Mouse (Mus musculus) heart, adult 9 months (tissue): ENCODE data around the gene Cep295nl.
"Not testable (repeated sequence)": the region's sequence is repeated elsewhere in the genome, so short reads cannot be mapped to it uniquely, and the experiment has no call there.

ENCODE experiments used
- DNase-seq, 2 experiments: peaks; one replicate each; pipeline ENCODE4 v3.0.0; 2022; ENCODE audit warnings: low spot score in 2 of 2

Cep295nl gene

DNA sequence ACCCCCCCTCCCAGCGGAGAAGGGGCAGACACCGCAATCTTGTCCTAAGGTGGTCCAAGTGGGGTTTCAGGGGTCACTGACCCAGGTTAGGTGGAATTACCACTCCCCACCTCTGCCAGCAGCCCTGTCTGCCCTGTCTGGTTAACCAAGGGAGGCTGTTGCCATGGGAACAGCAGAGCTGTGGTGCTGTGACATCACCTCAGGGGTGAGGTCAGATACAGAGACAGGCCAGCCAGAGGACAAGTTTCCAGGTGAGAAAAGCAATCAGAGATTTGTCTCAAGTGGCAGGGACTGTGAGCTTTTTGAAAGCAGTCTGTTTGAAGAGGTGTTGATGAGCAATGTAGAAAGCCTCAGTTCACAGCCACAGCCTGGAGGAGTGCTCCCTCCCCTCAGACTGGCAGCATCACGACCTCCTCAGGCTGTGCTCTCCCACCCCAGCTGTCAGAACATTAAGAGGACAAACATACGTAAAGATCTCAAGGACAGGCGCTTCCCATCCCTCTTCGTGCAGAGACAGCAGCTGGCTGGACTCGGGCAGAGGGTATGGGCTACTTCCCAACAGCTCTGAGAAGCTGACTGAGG, at the start of gene Cep295nl:
TSS of gene Cep295nl (minus strand) at position 101 of the 582 bp plus-strand sequence.
- no peak for DNase-seq

DNA sequence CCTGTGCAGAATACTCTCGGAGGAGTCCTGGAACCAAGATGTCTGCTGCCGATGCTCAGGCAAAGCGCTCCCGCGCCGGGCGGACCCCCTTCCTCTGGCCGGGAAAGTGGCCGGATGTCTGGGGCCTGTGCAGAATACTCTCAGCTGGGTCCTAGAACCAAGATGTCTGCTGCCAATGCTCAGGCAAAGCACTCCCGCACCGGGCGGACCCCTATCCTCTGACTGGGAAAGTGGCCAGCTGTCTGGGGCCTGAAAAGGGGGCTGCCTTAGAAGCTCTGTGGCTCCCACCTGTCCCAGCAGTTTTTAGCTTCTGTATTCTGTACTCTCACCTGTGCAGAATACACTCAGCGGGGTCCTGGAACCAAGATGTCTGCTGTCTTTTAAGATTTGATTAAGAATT, 45.5 kb upstream of the Cep295nl start:
- DNase-seq, result not testable (repeated sequence)

DNA sequence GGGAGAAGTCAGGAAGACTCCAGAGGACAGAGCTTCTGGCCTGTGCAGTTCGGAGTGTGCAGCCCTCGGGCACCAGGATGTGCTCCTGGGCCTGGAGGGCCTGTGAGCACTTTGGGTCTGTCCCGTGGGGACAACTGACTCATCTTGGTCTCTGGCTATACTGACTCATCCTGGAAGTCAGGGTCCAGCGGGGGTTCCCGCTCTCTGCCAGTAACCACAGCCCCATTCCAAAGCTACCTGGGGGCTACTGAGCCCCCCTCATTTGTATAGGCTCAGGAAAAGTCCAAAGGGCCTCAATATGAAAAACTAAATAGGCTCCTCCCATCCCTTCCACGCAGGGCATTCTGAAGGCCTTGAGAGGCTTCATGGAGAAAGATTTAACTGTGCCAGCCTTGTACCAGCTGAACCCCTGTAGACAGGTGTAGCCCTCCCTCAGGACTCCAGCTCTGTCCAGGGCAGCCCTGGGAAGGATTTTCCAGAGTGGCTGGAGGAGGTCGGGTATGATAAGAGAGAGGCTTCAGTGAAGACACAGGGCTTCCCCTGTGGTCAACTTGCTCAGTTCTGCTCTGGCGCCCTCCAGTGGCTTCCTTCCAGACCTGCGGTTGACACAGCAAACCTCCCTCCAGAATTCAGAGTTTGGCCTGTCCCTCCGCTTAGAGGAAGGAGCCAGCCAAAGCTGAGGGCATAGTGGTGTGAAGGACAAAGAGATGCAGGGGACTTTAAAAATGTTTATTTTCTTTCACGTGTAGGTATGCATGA, 37.1 kb upstream of the Cep295nl start:
- DNase-seq, result peak; percentile 71 to 86

DNA sequence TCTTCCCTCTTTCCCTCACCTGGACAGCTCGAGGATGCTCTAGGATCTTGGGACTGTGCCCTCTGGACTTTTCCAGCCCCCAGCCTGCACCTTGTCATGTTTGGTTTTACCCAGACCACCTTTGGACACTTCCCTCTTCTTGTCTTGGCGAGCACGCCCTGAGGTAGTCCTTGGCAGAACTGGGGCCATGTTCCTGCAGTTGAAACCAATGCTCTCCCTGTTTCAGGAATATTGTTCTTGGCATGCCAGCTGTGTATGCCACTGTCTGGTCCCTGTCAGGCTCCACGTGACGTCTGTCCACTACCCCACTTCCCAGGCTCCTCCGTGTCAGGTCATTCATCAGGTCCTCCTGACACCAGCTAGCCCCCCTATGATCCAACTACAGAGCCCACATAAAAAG, 36.4 kb upstream of the Cep295nl start:
- no peak for DNase-seq

DNA sequence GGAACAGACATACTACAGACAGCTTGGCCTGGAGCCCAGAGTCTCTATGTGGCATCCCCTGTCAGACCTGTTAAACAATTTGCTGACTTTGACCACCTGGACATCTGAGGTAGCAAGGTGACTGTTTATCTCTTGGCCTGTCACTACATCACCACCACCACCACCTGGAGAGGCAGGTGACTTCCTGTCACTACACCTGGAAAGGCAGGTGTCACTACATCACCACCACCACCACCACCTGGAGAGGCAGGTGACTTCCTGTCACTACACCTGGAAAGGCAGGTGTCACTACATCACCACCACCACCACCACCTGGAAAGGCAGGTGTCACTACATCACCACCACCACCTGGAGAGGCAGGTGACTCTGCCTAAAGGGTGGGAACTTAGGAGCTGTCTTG, 34.0 kb upstream of the Cep295nl start:
- not testable (repeated sequence) for DNase-seq

DNA sequence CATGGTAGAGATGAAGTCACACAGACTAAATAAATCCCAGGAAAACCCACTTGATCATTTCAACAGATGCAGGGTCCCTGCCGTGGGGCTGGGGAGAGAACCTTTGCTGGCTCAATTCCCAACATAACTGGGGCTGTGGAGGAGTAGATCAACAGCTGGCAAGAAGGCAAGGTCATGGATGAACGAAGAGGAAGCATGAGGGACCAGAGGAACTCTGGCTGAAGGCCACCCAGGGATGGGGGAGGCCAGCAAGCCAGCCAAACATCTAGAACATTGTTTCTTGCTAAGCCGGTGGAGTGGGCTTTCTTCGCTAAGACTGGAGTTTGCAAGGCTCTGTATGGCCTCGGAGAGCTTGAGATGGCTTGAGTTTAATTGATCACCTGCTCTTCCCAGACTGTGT, 33.6 kb upstream of the Cep295nl start:
- DNase-seq, result no peak

DNA sequence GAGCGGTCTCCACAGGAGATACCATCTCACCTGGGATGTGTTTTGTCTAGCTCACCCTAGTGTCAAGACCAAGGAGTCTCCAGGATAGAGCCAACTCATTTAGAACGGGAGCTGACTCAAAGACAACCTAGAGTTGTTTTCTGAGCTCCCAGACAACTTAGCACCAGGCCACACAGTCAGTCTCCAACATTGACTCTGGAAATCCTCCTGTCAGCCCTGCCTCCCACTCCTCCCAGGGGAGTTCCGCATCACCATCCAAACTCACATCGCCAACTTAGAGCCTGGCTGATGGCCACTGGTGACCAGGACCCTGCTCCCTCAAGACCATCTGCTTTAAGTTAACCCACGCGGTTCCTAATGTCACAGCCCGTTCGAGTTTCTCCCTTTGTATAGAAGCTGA, 33.2 kb upstream of the Cep295nl start:
- no peak for DNase-seq

DNA sequence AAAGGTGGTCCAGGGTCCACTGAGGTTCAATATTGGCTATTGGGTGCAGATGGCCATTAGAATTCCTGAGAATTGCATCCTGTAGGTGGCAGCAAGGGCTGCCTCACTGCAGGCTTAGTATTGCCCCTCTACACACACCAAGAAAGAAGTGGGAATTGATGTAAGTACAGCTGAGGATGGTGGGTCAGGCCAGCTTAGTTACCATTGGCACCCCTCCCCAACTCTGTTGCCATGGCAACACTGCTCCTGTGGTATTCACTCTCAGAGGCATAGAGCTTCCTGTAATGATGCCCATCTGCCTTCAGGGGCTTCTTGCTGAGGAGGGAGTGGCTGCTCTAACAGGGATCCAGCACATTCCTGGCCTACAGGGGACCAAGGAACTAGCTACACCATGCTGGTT, 32.7 kb upstream of the Cep295nl start:
- no peak for DNase-seq

DNA sequence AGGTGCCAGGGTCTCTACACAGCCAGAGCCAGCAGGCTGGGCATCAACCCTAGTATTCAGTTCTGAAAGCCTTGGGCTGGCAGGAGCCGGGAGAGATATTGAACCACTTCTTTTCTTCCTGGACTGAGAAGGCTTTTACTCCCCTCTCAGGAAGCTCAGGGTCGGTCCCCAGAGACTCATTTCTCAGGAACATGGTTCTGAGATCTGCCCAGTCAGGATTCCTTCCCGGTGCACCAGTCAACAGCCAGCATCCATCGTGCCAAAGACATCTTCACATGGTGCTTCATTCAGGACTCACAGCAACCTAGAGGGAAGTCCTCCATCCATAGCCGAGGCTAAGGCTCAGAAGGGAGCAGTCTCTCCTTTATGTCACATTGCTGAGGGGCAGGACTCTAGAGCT, 32.2 kb upstream of the Cep295nl start:
- DNase-seq, result no peak

DNA sequence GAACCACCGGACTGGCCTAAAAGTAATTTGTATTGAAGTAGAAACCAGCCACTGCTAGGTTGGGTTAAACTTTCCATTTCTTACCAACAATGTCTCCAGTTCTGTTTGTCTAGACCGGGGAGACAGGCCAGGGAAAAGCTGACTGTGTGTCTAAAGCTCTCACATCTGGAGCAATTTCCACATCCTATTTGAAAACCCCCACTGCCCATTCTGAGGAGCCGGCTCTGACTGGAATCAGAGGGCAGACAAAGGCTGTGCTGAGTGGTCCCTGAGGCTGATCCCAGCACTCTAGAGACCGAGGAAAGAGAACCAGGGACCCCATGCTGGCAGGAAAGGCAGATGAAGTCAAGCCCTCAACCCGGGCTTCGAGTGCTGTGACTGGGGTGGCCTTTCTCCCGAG, 30.3 kb upstream of the Cep295nl start:
- no peak for DNase-seq

DNA sequence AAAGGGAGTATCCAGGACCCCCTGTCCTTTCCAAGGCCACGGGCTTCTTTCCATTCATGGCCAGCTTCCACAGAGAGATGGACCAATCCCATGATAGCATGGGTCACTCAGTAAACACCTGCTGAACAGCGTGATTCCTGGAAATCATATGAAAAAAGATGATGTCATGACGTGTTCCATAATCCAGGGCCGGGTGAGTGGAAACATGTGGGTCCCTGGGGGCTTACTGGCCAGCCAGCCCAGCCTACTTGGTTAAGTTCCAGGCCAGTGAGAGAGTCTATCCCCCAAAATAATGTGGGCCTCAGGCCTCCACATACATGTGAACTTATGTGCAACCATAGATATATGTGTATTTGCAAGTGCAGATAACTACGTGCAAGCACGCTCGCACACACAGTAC, 29.6 kb upstream of the Cep295nl start:
- no peak for DNase-seq

DNA sequence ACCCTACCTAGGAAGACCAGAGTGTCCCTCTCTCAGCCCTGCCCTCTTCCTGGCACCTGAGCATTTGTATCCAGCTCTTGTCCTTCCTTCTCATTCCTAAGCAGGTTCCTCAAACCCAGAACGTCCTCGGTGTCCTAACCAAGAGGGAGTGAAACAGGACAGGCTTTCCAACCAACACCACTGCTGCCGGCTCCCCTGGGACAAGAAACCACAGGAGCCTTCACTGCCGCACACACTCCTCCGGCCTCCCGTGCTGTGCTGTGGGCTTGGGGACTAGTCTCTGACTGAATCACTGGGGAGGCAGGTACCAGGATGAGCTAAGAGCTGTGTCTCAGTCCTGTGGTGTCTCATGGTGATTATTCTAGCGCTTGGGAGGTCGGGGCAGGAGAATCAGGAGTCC, 27.4 kb upstream of the Cep295nl start:
- DNase-seq, result no peak

DNA sequence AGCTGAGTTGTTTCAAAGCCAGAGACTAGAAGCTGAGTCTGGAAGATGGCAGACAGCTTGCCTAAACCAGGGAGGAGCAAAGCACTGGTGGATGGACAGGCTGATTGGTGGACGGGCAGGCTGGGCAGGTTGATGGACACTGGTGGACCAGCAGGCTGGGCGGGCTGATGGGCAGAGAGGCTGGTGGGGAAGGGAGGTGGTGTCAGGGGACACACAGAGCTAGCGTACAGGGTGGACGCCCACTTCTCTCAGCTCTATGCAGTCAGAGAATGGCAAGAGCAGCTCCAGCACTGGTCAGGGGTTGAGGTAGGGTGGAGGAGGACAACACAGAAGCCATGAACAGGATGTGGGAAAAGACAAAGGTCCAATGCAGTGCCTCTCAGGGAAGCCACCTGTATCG, 27.0 kb upstream of the Cep295nl start:
- no peak for DNase-seq

DNA sequence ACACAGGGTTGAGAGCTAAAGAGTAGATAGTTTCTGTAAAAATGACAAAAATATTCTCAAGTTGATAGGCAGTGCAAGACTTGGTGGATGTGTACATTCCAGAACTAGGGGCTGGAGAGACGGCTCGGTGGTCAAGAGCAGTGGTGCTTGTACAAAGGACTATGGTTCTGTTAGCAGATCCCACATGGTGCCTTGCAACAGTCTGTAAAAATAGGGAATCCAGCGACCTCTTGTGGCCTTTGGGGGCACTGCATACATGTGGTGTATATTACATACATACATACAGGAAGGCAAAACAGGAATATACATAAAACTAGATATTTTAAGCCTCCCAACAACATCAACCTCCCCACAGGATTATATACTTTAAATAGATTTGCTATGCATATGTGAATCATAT, 26.0 kb upstream of the Cep295nl start:
- no peak for DNase-seq

DNA sequence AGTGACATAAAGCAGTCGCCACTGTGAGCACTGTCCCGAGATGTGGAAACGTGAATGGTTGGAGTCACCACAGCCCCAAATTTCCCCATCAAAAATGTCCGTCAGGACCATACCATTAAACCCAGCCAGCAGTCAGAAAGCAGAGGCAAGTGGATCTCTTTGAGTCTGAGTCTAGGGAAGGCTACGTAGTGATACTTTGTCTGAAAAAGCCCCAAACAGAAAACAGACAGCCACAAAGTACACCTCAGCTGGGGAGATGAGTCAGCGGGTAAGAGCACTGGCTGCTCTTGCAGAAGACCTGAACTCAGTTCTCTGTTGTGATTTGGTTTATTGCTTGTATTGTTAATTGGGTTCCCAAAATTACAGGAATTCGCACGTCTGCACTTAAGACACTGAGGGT, 24.3 kb upstream of the Cep295nl start:
- DNase-seq, result no peak

DNA sequence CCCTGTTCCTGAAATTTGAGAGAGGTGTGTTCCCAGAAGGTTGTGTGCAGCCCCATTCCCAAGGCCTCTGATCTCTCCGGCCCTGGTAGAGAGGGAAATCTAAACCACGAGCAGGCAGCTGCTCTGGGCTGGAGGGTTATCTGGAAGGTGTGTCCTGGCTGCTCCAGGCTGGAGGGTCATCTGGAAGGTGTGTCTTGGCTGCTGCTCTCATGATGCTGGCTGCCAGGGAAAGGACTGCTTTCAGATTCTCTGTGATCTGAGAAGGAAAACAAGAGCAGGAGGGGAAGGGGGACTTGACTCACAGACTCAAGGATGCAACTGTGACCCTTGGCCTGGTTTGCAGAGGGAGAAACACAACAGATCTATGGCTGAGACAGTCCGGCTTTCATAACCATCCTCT, 23.8 kb upstream of the Cep295nl start:
- no peak for DNase-seq

DNA sequence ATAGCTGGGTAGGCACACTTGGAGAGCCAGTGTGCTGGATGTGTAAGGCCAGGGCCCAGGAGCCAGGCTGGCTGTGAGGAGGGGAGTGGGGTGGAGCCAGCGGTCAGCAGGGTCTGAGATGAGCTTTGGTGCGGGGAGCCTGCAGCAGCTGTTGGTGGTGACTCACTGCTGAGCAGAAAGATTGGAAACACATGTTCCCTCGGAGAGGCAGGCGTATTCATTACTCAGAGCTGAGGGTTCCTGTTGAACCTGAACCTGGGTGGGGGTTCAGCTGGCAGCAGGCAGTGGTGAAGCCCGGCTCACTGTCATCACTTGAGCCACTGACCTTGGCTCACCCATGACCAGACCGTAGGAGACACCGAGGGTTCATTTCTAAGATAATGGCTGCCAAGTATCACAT, 22.9 kb upstream of the Cep295nl start:
- DNase-seq, result peak; percentile 75 to 77

DNA sequence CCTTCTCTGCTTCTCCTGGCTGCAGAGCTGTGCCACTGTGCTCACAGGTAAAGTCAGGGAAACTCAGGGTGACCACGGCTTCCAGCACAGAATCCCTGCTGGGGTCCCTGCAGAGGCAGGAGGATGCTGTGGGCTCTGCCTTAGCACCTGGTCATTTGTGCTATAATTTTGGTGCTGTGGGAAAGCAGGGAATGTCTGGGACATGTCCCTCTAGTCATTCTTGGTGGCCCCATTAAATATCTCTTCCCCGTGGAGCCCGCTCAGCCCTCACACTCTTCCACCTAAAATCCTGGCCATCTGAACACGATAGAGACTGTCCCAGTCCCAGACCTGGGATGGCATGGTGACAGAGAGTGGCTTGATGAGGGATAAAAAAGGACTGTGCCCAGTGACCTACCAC, 21.7 kb upstream of the Cep295nl start:
- DNase-seq, result no peak

DNA sequence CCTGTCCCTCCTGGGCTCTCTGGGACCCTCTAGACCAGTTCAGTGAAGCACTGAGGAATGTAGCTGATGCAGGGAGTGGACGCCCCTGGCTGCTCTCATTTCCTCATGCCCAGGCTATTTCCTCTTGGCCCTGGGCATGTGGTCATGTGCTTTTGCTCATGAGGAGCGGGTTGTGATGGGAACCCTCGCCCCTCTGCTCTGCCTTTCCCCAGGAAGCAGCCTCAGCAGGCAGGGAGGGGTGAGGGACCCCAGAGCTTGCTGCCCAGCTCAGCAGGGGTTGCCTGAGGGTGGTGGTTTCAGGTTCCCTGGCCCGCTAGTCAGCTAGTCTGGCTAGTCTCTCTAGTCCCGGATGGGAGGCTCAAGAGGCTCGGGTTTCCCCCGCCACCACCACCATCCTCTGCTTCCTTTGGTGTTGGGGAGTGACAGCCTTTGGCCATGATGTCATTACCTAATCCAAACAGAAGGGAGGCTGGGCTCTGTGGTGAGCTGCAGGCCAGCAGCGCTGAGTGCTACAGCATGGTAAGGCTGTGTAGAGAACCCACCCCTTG, 20.7 kb upstream of the Cep295nl start:
- peak; percentile 83 to 85 for DNase-seq

DNA sequence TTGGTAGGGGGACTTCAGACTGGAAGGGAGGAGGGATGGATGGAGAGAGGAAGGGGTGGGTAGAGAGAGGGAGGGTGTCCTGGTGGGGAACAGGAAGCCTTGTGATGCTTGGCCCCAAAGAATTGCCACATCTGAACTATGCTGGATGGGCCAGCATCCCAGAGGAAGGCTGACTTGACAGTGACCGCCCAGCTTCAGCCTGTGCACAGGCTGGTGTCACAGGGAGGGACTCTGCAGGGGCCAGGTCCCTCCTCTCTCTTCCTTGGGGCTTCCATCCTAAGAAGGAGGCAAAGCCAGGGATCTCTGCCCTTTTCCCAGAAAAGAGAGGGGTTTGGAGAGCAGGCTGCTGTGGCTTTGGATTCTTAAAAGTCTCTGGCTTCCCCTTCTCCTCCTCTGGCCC, 20.2 kb upstream of the Cep295nl start:
- peak; percentile 57 to 71 for DNase-seq

DNA sequence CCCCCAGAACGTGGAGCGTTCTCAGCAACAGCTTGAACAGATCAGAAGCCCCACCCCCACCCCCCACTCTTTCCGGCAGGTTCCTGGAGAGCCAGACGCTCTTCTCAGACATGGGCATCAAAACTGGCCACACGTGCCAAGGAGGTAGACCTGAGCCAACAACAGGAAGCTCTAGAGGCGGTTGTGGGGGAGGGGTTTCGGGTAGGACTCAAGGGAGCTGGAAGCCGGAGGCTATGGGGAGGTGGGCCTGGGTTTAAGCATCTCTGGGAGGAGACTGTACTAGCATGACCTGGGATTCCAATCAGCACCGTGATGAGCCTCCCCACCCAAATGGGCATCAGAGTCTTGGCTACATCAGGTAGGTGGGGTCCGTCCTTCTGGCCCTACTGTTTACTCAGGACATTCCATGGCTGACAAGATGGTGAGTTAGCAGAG, 18.6 kb upstream of the Cep295nl start:
- peak in 1 of 2 experiments; percentile 42 for DNase-seq

DNA sequence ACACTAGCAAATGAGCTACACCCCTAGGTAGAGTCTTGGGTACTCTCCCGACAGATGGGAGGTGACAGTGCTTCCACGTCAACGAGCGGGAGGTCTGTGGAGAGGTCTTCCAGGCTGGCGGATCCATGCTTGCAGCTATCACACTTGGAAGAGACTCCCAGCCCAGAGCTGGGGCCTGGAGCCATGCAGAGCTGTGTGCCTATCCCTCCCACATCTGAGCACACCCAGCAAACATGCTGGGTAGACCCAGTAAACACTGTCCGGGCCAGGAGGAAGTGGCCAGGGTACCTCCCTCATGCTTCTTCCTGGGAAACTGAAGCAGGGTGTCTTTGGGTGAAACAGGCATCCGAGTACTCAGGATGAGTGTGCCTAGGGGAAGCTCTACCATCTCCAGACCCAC, 18.2 kb upstream of the Cep295nl start:
- peak; percentile 58 to 61 for DNase-seq

DNA sequence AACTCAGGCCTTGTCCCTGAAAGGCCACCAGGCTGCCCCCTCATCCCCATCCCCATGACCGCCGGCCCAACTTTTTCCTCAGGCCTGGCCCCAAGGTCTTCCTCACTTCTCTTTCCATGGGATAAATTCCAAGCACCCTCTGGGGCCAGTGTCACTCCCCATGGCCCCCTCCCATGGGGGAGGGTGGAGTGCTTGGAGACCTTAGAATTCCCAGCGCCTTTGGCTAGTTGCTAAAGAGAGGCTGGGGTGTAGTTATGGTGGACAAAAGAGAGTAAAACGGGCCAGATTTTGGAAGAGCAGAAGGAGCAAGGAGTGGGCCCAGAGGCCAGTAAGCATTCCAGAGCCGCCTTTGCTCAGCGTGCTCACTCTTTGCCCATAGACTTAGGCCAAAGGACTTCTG, 13.3 kb upstream of the Cep295nl start, which contains the start of gene Timp2:
TSS of gene Timp2 (minus strand) at position 101 of the 400 bp plus-strand sequence.
- DNase-seq, result no peak
